Mouse (Mus musculus): ENCODE measurements at regions not wholly inside any gene's neighbourhood (a gene's known extent, or its start where the extent isn't known, plus 50 kb on each side); places are given as distances from the start of the nearest gene placed in this dataset.
A peak's percentile ranks its signal among the peaks of the same experiment; 100 is the strongest.

GRCm38 (mm10) chr12:32487883-32488577 is 109.5 kb downstream of the Ccdc71l start:
- Histone ChIP-seq H3K27me3 (ENCODE audit: control insufficient read depth, insufficient read depth, low read length) (no peaks in the 10 kb centered on the region), H3K4me3 (ENCODE audit: low read depth, low read length) (no peak overlapping the region), H3K36me3 (ENCODE audit: control insufficient read depth, insufficient read depth, low read length) (no peaks in the 10 kb centered on the region), H3K27ac (ENCODE audit: insufficient read depth, low read depth, low read length) (peak overlapping the region; percentile 5; the same call in 1 of the 2 replicates), H3K4me1 (ENCODE audit: control insufficient read depth, insufficient read depth, insufficient read length, low read length) (peaks cover 11% of the 10 kb centered on the region)
- WGBS, result 8% methylated on average over 3 of the region's 3 CpGs
- no peak for TF ChIP-seq POLR2A (IDR thresholded peaks at IDR 0.05; ENCODE audit: low read depth, low read length)
- TF ChIP-seq CTCF (IDR thresholded peaks at IDR 0.05; ENCODE audit: extremely low read depth, insufficient read length, insufficient replicate concordance, low read depth, low read length), result no peak

GRCm38 (mm10) chr12:32488578-32488892 is 110.0 kb downstream of the Ccdc71l start:
- Histone ChIP-seq H3K4me1 (ENCODE audit: control insufficient read depth, insufficient read depth, insufficient read length, low read length) (peaks cover 11% of the 10 kb centered on the region), H3K36me3 (ENCODE audit: control insufficient read depth, insufficient read depth, low read length) (no peaks in the 10 kb centered on the region), H3K27ac (ENCODE audit: insufficient read depth, low read depth, low read length) (peak overlapping the region; percentile 5; the same call in 1 of the 2 replicates)

GRCm38 (mm10) chr12:32489415-32490139 is 111.1 kb downstream of the Ccdc71l start:
- Histone ChIP-seq H3K4me1 (ENCODE audit: control insufficient read depth, insufficient read depth, insufficient read length, low read length) (peaks cover 11% of the 10 kb centered on the region), H3K36me3 (ENCODE audit: control insufficient read depth, insufficient read depth, low read length) (no peaks in the 10 kb centered on the region), H3K27me3 (ENCODE audit: control insufficient read depth, insufficient read depth, low read length) (no peaks in the 10 kb centered on the region), H3K27ac (ENCODE audit: insufficient read depth, low read depth, low read length) (no peak overlapping the region), H3K4me3 (ENCODE audit: low read depth, low read length) (no peak overlapping the region)
- no peak for TF ChIP-seq POLR2A (IDR thresholded peaks at IDR 0.05; ENCODE audit: low read depth, low read length)
- no peak for TF ChIP-seq CTCF (IDR thresholded peaks at IDR 0.05; ENCODE audit: extremely low read depth, insufficient read length, insufficient replicate concordance, low read depth, low read length)

More at GRCm38 (mm10) chr12:32488578-32488892, 110.0 kb downstream of the Ccdc71l start:
- TF ChIP-seq CTCF (IDR thresholded peaks at IDR 0.05; ENCODE audit: extremely low read depth, insufficient read length, insufficient replicate concordance, low read depth, low read length) (no peak), POLR2A (IDR thresholded peaks at IDR 0.05; ENCODE audit: low read depth, low read length) (no peak)
- Histone ChIP-seq H3K27me3 (ENCODE audit: control insufficient read depth, insufficient read depth, low read length) (no peaks in the 10 kb centered on the region), H3K4me3 (ENCODE audit: low read depth, low read length) (no peak overlapping the region)
- WGBS, result 46% methylated on average over 1 of the region's 1 CpGs

- TF ChIP-seq CTCF (IDR thresholded peaks at IDR 0.05; ENCODE audit: extremely low read depth, insufficient read length, insufficient replicate concordance, low read depth, low read length), result no peak
- TF ChIP-seq POLR2A (IDR thresholded peaks at IDR 0.05; ENCODE audit: low read depth, low read length), result no peak
- Histone ChIP-seq H3K27ac (ENCODE audit: insufficient read depth, low read depth, low read length) (no peak overlapping the region), H3K27me3 (ENCODE audit: control insufficient read depth, insufficient read depth, low read length) (no peaks in the 10 kb centered on the region), H3K36me3 (ENCODE audit: control insufficient read depth, insufficient read depth, low read length) (no peaks in the 10 kb centered on the region), H3K4me1 (ENCODE audit: control insufficient read depth, insufficient read depth, insufficient read length, low read length) (no peaks in the 10 kb centered on the region), H3K4me3 (ENCODE audit: low read depth, low read length) (no peak overlapping the region)
- 41% methylated on average over 3 of the region's 3 CpGs for WGBS
Measured at GRCm38 (mm10) chr12:32504196-32504595, 125.7 kb downstream of the Ccdc71l start.

- no peak for TF ChIP-seq CTCF (IDR thresholded peaks at IDR 0.05; ENCODE audit: extremely low read depth, insufficient read length, insufficient replicate concordance, low read depth, low read length)
- no peak for TF ChIP-seq POLR2A (IDR thresholded peaks at IDR 0.05; ENCODE audit: low read depth, low read length)
- no peaks in the 10 kb centered on the region for H3K36me3 ChIP-seq (ENCODE audit: control insufficient read depth, insufficient read depth, low read length)
- no peaks in the 10 kb centered on the region for H3K4me1 ChIP-seq (ENCODE audit: control insufficient read depth, insufficient read depth, insufficient read length, low read length)
- H3K27me3 ChIP-seq (ENCODE audit: control insufficient read depth, insufficient read depth, low read length), result no peaks in the 10 kb centered on the region
- no peak overlapping the region for H3K27ac ChIP-seq (ENCODE audit: insufficient read depth, low read depth, low read length)
- WGBS, result 87% methylated on average over 1 of the region's 1 CpGs
- no peak overlapping the region for H3K4me3 ChIP-seq (ENCODE audit: low read depth, low read length)
Measured at GRCm38 (mm10) chr12:32508671-32509070, 130.2 kb downstream of the Ccdc71l start.

- Histone ChIP-seq H3K27ac (ENCODE audit: insufficient read depth, low read depth, low read length) (no peak overlapping the region), H3K4me1 (ENCODE audit: control insufficient read depth, insufficient read depth, insufficient read length, low read length) (no peaks in the 10 kb centered on the region), H3K4me3 (ENCODE audit: low read depth, low read length) (no peak overlapping the region), H3K36me3 (ENCODE audit: control insufficient read depth, insufficient read depth, low read length) (no peaks in the 10 kb centered on the region), H3K27me3 (ENCODE audit: control insufficient read depth, insufficient read depth, low read length) (no peaks in the 10 kb centered on the region)
- WGBS, result 71% methylated on average over 1 of the region's 1 CpGs
- TF ChIP-seq POLR2A (IDR thresholded peaks at IDR 0.05; ENCODE audit: low read depth, low read length) (no peak), CTCF (IDR thresholded peaks at IDR 0.05; ENCODE audit: extremely low read depth, insufficient read length, insufficient replicate concordance, low read depth, low read length) (no peak)
Measured at GRCm38 (mm10) chr12:32525586-32525985, 147.1 kb downstream of the Ccdc71l start.

GRCm38 (mm10) chr12:32531216-32531615 is 152.7 kb downstream of the Ccdc71l start:
- Histone ChIP-seq H3K36me3 (ENCODE audit: control insufficient read depth, insufficient read depth, low read length) (no peaks in the 10 kb centered on the region), H3K27ac (ENCODE audit: insufficient read depth, low read depth, low read length) (no peak overlapping the region), H3K27me3 (ENCODE audit: control insufficient read depth, insufficient read depth, low read length) (no peaks in the 10 kb centered on the region), H3K4me1 (ENCODE audit: control insufficient read depth, insufficient read depth, insufficient read length, low read length) (no peaks in the 10 kb centered on the region; the same call in 1 of the 2 replicates), H3K4me3 (ENCODE audit: low read depth, low read length) (no peak overlapping the region)
- WGBS, result 92% methylated on average over 3 of the region's 3 CpGs
- TF ChIP-seq POLR2A (IDR thresholded peaks at IDR 0.05; ENCODE audit: low read depth, low read length) (no peak), CTCF (IDR thresholded peaks at IDR 0.05; ENCODE audit: extremely low read depth, insufficient read length, insufficient replicate concordance, low read depth, low read length) (no peak)
